Mouse (Mus musculus) common myeloid progenitor, adult 5-6 weeks (primary cell): ENCODE measurements around the gene Gal. TPM values are rescaled to one million over a fixed set of nuclear protein-coding genes. Genes with fewer than 3 reads are reported as not detected.

Experiments used
- ATAC-seq: replicated peaks from 2 replicates; pipeline ENCODE4 v1.8.0; 2016; ENCODE audit warnings: low read depth, mild to moderate bottlenecking, moderate TSS enrichment, inconsistent platforms; ENCODE audit not compliant: poor library complexity, severe bottlenecking
- total RNA-seq: library from RNA; stranded (forward); fragments of 200-1000, 187-1606 nt; gene quantifications from 2 replicates; pipeline ENCODE4 v1.2.3, GENCODE M21; 2017

Gene Gal
- total RNA-seq, 1 experiment from 2014 or later: not detected

- ATAC-seq: no peak
Observed at GRCm38 (mm10) chr19:3363510-3363909, 50.8 kb downstream of the Gal start.

Other genes with a start within 250 kb of the Gal start
- gene Mrpl21, start 131.6 kb downstream of the Gal start, total RNA-seq: 83.3 and 100 TPM in 2 replicates
- gene Ighmbp2, start 131.5 kb downstream of the Gal start, total RNA-seq: 4.8 TPM in 2 replicates
- gene Cpt1a, start 92.2 kb downstream of the Gal start, total RNA-seq: 46.3 and 51.3 TPM in 2 replicates
- gene Tesmin, start 25.7 kb downstream of the Gal start, total RNA-seq: 1.8 and 2.3 TPM in 2 replicates
- gene Ppp6r3, start 161.2 kb upstream of the Gal start, total RNA-seq: 92.6 and 111 TPM in 2 replicates